Mouse (Mus musculus): ENCODE measurements around the gene Prkce.

Prkce gene

DNA sequence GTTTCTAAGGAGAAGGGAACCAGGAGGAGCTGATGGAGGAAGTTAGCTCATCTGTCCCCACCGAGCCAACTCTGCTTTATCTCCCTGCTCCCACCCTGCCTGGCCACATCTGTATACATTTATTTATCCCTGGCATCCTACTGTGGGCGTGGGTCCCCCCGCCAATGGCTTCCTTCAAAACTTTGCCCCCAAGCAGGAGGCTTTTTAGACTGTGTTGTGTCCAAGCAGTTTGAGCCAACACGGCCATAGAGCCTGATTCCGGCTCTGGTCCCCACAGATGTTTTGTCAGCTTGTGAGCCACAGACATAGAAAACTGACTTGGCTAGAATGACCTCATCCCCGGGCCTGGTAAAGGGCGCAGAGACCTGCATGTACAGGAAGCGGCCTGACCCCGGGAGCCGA, 89.1 kb downstream of the Prkce start:
- DNase-seq (ENCODE audit: low read depth, low spot score), result no peak

DNA sequence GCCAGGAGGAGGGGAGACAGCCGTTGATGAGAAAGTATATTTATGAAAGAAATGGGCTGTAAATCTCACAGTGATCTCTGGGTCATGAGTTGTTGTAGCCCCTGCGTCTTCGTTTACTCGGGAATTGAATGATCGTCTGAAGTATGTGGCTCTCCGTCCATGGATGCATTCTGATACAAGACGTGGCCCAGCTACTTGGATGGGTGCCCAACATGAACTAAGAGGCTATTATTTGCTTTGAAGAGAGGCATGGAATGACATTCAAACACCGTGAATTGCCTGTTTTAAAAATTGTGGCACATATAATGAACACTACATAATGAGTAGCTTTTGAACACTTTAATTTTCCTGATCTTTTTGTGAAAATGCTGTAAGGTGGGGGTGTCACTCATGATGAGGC, 93.5 kb downstream of the Prkce start:
- DNase-seq (ENCODE audit: low read depth, low spot score), result no peak

DNA sequence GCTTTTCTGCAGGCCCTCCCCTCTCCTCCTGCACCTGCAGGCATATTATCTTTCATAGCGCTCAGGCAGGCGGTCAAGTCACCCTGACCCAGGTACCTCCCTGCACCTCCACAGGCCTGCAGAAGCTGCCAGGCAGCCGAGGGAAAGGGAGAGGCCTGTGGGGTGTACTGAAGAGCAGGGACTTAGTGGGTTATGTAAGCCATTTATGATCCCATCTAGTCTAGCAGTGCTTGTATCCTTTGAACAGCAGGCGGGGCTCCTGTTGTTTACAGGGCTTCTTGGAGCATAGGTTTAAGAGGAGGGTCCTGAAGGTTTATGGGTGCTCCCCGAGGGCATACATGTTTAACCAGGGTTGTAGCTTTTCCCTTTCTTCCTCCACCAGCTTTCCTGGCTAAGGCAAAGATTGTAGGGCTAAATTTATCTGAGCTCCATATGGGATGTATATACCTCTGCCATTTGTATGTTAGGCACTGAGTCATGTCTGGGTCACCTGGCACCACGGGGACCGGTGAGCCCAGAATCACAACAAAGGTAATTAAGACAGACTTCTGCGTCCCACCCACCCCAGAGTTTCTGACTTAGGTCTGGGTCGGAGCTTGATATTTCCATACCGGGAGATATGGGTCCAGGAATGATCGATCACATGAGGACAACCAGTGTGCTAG, 96.5 kb downstream of the Prkce start:
- no peak for DNase-seq (ENCODE audit: low read depth, low spot score)

DNA sequence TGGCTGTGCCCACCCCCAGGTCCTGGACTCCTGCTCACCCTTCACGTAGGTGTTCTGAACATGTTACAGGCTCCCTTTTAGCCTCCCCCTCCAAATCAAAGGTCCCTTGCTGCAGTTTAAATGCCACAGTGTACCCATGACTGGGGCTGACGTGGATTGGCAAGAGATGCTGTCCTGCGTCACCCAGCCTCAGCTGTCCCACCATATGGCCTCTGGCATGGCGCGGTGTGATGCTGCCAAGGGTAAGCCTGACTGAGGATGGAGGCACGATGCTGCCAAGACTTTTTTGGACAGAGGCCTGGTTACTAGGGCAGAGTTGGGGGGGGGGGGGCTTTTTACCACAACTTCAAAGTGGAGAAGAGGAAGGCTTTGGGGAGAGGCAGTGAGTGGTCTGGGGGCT, 98.5 kb downstream of the Prkce start:
- no peak for DNase-seq (ENCODE audit: low read depth, low spot score)

DNA sequence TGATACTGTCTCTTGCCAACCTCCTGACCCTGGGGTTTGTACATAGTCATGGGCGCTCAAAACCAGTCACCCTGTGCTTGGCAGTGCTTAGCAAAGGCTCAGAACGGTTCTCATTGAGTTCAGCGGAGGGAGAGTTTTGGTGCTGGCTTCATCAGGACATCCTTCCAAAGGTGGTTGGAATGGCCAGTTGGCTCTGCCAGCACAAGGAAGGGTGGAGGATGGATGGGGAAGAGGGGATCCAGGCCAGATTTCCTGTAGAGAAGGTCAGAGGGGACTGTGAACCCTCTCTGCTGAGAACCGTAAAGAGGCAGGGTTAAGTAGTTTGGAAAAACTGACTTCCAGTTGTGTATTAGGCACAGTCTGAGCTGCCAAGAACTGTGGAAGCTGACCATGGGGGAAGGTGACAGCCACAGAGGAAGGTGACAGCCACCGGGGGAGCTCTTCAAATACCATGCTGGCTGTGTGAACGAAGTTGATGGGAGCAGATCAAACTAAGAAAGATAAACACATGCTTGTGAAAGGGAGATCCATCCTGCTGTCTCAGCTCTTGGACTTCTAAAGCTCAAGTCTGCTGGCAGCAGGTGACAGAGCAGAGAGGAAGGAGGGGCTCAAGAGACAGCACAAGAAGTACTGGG, 99.7 kb downstream of the Prkce start:
- DNase-seq (ENCODE audit: low read depth, low spot score), result no peak

DNA sequence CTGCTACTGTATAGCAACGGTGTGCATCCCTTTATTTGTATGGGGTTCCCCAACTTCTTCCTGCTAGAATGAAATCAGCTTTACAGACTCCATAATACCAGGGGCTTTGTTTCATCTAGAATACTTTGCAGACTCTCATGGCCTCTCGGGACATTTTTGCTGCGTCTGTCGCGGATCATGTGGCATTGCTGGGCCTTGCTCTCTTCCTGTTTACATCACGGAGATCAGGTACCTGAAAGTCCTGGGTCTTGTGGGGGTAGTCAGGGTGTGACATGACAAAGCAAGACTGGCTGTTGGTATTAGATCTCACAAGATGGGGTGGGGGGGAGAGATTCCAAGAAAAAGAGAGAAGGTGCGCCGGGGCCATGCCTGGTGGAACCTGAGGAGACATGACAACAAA, 102.1 kb downstream of the Prkce start:
- no peak for DNase-seq (ENCODE audit: low read depth, low spot score)

DNA sequence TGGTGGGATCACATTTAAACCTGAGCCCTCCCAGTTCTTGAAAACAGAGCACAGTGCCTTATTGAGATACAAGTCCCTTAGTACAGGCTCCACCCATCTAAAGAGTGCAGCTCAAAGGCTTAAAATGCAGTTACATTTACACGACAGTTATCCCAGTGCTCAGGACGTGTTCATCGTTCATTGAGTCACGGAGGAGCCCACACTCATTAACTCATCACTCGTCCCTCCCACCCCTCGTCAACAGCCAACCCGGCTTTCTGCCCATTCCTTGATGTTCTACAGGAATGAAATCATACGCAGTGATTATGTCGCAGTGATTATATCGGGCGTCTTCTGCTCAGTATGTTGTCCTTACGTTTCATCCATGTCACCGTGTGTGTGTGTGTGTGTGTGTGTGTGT, 102.9 kb downstream of the Prkce start:
- DNase-seq (ENCODE audit: low read depth, low spot score), result no peak

DNA sequence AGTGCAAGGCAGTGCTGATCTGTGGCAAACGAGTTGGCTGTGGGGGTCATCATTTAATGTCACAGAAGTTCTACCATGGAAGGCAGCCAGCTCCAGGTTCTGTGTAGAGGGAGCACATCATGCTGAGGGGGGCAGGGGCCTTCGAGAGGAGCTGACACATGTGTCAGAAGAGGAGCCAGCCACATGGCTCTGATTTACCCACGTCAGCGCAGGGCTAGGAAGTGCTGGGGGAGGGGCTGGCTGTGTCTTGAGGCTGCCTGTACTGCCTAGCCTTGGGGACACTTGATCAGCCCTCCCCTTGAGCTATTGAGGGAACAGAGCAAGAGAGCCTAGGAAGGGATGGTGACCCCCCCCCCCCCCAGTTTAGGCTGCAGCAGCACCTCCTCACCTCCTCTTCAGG, 103.7 kb downstream of the Prkce start:
- DNase-seq (ENCODE audit: low read depth, low spot score), result no peak

DNA sequence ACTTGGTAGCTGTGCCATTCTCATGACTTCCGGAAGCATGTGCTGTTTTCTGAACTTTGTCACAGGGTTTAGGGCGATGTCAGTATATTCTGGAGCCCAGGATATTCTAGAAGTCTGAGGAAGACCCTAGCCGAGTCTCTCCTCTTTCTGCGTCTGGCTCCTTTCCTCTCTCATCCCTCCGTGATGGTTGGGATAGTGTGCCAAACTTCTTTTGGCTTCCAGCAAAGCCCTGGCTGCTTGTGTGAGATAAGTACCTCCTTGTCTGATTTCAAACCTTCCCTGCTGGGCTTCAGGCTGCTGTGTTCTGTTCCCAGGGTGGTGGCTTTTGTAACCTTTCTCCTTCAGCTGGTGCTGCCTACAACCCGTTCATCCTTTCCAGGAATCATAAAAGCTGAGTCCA, 105.4 kb downstream of the Prkce start:
- DNase-seq (ENCODE audit: low read depth, low spot score), result no peak

DNA sequence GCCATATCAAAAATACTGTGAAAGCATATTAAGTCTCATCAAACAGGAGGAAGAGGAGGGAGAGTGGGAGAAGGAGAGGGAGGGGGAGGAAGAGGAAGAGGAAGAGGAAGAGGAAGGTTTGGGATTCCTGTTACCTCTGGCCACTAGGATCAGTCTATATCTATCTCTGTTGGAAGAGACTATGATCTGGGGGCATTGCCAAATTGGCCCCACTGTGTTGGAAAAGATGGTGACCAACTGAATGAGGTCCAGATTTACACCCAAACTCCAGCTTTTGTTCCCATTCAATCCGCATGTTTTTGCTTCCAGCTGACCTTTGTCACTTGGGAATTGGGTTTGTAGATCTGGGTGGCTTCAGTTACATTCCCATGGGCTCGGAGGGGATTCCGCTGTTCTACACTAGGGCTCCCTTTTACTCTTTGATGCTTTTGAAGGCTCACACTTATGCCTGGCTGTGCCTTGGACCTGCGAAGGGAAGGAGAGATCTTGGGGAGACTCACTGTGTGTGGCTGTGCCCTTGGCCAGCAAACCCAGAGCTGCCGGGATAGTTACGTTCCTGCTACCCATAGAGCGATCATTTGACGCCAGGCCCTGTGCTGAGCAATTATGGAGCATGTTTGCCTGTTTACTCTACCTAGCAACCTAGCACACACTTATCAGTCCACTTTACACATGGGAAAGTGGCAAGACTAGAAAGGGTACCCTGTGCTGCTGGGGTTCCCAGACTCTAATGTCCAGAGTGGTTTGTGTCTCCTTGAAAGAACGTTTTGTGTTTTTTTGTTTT, 106.2 kb downstream of the Prkce start:
- DNase-seq (ENCODE audit: low read depth, low spot score), result no peak

DNA sequence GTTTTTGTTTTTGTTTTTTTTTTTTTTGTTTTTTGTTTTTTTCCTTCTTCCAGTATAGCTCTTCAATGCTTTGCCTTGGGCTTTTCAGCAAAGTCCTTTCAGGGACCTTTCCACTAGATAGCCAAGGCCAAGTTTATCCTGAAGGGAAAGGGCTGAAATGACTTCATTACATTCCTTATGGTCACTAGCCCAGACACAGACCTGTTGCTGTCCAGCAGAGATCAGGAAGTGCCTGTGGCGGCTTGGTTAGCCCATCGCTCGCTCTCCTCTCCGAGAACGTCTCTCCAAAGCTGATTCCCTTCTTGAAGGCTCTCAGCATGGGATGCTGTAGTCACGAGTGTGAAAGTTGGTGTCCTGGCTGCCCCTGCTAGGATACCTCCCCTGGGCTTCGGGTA, 106.8 kb downstream of the Prkce start:
- no peak for DNase-seq (ENCODE audit: low read depth, low spot score)

DNA sequence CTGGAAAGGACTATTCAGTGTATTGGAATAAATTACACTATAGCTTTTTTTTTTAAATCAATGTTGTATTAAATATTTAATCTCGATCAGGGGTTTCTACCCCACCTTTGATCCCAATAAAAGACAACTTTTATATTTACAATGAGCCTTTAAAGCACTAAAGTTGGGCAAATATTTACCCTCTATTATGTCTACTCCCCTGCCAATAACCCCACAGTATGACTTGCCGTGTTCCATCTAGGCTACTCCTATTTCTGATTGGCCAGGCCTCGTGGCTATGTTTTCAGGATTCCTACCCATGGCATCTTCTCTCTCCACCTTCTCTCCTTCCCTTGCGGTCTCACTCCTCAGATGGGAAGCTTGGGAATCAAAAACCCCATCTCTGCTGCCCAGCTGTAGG, 108.8 kb downstream of the Prkce start:
- no peak for DNase-seq (ENCODE audit: low read depth, low spot score)

DNA sequence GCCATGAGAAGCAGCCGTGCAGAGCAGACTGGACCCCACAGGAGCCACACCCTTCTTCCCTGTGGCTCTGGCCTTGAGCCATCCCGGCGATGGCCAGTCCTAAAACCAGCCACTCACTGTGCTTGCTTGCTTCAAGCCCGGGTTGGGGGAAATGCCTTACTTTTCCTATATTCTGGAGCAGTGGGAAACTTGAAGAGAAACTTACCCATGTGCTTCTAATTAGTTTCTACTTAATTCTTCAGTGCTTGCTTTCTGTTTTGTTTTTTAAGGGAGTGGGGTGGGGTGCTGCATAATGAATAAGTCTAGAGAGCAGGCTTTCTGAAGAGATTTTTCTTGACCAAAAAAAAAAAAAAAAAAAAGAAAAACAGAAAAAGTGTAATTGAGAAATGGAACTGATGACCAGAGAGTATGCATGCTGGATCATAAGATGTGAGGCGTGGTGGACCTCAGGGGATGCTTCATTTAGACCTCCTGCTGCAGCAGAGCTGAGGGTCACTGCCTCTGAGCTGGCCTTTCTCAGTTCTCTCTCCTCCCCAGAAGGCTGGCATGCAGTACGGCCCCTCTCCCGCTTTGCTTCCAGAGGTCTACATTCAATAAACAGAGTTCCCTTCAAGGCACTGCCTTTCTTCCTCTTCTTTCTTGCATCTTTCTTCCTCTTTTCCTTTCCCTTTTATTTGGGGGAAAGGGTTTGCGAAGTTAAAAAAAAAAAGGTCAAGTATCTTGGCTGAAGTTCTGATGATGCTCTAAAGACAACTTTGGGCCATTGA, 109.6 kb downstream of the Prkce start:
- peak; percentile 26 for DNase-seq (ENCODE audit: low read depth, low spot score)

DNA sequence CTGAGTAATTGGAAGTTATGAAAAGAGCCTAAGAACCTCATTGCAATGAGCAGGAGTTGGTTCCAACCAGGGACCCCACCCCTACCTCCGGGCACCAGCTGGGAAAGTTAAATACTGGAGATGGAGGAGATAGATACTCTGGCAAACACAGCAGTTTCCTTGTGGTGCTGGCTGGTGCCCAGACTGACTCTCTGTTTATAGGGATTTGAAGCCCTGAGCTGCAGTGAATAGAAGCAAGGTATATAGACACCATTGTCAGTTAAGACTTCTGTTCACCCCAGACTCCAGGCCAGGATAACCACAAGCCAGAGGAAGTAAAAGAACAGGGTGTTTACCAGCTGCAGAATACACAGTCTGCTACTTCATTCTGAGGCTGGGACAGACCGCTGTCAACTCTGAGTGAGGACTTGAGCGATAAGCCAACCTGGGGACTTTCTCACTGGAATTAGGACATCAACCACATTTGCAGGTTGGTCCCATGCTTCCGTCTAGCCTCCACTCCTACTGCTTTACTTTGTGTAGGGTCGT, 110.5 kb downstream of the Prkce start:
- no peak for DNase-seq (ENCODE audit: low read depth, low spot score)

DNA sequence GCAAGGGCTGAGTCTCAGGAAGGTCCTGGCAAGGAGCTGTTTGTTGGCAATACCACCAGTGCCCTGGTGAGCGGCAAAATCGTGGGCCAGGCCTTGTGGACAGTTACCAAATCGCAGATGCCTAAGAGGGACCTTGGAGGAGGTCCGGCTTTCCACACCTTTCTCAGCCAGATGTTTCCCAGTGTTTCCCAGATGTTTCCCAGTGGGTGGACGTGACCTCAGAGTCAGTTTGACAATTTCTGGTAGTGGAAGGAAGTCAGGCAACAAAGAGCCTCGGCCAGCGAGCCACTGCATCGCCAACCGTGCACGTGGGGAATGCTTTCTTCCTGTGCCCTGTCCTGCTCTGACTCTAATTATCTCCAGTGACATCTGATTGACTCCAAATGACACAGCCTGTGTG, 112.2 kb downstream of the Prkce start:
- DNase-seq (ENCODE audit: low read depth, low spot score), result no peak

DNA sequence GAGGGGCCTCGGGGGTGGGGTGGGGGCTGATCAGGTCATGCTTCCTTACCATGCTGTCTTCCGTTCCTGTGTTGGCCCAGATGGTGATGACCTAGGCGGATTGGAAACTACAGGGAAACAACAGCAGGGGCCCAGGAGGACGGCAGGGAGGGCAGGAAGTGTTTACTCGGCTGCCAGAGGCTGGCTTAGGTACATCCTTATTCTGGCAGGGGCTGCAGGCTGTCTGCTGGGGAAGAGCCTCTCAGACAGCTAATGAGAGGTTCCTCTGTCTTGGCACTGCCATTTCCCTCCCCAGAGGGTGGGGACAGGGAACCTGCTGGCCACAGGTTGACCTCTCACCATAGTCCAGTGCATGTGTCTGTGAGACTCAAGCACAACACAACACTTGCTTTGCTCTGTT, 116.2 kb downstream of the Prkce start:
- no peak for DNase-seq (ENCODE audit: low read depth, low spot score)

DNA sequence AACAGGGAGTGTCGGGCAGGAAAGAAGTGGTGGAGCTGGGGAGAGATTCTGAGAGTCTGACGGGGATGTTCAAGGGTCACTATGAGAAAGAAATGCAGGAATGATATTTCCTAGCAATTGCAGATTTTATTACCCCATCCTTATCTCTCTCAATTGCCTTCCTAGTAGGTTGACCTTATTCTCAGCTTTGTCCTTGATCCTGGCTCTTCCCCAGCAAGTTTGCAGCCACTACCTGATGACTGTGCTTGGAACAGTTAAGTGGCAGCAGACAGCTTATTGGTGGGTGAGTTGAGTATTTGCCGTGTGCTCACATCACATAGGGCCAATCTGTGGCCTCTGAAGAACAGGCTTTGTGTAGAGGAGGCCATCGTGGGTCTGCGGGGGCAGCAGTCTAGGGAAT, 117.5 kb downstream of the Prkce start:
- no peak for DNase-seq (ENCODE audit: low read depth, low spot score)

DNA sequence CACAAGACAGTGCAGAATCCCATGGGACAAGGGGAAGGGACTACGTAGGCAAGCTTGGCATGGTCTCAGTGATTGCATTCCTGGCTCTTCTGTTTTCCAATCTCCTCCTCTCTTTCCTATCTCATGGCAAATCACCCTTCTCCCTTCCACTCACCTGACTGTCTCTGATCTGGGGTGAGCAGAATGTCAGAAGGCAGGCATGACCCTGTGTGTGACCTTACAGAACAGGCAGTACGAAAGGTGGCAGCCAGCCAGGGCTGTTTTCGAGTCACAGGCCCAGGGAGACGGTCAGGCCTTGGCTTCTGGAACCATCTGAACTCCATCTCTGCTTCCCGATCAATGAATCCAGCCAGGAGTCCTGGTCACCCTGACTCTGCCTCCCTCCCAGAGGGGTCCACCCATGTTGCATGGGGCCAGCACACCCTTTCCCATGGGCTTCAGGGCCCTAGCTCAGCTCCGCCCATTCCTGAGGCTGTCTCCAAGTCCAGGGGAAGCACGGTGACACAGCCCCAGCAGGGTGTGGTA, 119.2 kb downstream of the Prkce start:
- DNase-seq (ENCODE audit: low read depth, low spot score), result peak; percentile 33

DNA sequence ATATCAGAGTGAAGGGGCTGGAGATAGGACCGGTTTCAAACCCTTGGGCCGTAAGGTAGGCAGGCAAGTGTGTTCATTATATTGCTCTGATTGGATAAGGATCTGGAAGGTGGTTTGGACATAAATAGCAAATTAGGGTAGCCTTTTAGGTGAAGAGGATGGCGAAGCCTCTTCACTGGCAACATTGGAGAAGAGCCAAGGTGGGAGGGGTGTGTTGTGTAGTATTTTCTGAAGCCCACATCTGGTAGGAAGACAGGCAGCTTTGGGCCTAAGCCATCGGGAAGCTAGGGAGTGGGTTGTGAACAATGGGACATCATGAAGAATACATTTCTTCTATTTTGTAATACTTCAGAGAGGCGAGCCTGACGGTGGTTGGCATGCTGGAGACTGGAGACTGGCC, 125.1 kb downstream of the Prkce start:
- DNase-seq (ENCODE audit: low read depth, low spot score), result peak; percentile 11

DNA sequence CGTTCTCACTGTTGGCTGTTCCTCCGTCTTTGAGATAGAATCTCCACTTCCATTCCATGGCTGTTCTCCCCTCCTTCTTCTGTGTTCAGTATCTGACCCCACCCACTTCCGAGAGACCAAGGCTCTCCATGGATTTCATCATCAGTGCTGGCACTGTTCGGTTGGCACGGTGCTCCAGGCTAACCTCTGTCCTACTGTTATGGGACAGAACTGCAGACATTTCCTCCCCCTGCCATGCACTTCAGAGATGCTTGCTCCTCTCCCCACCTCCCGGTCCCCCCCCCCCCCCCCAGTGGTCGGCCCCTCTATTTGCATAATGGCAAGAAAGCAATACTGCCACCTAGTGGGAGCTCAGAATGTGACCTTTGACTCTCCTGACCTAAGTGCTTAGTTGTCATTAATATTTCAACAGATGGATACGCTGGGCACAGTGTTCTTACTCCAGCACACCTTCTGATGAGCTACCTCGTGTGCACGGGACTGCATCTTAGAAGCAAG, 125.7 kb downstream of the Prkce start:
- peak; percentile 75 for DNase-seq (ENCODE audit: low read depth, low spot score)

DNA sequence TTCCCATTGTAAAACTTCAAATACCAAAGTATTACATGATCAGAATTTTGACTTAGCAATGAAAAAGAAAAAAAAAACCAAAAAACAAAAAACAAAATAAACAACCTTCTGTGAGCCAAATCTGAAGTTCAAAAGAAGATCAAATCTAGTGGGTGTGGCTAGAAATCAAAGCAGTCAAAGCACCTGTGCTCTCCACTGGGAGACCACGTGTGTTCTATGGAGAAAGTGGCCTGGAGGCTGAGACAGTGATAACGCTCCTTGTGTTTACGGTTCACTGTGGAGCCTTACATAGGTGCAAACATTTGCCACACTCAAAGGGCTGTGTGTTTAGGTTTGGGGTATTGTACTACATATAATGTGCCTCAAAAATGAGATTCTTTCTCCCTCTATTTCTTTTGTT, 132.0 kb downstream of the Prkce start:
- no peak for DNase-seq (ENCODE audit: low read depth, low spot score)

Measured in 3T3-L1 (cell line).